Mouse (Mus musculus) liver, embryonic 11.5 days (tissue): ENCODE data around the gene Abcc10. TPM values are rescaled to one million over a fixed set of nuclear protein-coding genes. Genes with fewer than 3 reads are reported as not detected.

Experiments used
- ATAC-seq: fragments of 200-750 bp; cut with Nextera tagmentation; replicated peaks from 2 replicates; pipeline ENCODE4 v1.8.0; 2017; ENCODE audit warnings: moderate number of reproducible peaks, mild to moderate bottlenecking, moderate TSS enrichment, moderate library complexity; ENCODE audit not compliant: low FRiP score
- DNase-seq: peaks from one replicate; pipeline ENCODE4 v3.0.0-alpha.2; 2017; ENCODE audit warnings: low spot score
- H3K27ac ChIP-seq: fragments of 300-500 bp; sonication (generic); 2 replicates; pipeline ENCODE4 v1.5.1; 2014; ENCODE audit warnings: mild to moderate bottlenecking, low read depth, low read length, control low read depth
- H3K27me3 ChIP-seq: fragments of 300-500 bp; sonication (generic); replicated peaks from 2 replicates; pipeline ENCODE4 v1.6.1; 2014; ENCODE audit warnings: low read length, mixed read lengths; ENCODE audit not compliant: control insufficient read depth, insufficient read depth
- H3K36me3 ChIP-seq: fragments of 300-500 bp; sonication (generic); 2 replicates; pipeline ENCODE4 v1.6.1; 2014; ENCODE audit warnings: mild to moderate bottlenecking, low read length, moderate library complexity, mixed read lengths; ENCODE audit not compliant: control insufficient read depth, insufficient read depth
- H3K4me1 ChIP-seq: fragments of 300-500 bp; sonication (generic); replicated peaks from 2 replicates; pipeline ENCODE4 v1.6.1; 2014; ENCODE audit warnings: low read length, mixed read lengths; ENCODE audit not compliant: control insufficient read depth, insufficient read depth
- H3K4me2 ChIP-seq: fragments of 300-500 bp; sonication (generic); 2 replicates; pipeline ENCODE4 v1.6.1; 2014; ENCODE audit warnings: mild to moderate bottlenecking, control low read depth, moderate library complexity
- H3K4me3 ChIP-seq: fragments of 300-500 bp; sonication (generic); 2 replicates; pipeline ENCODE4 v1.5.1; 2014; ENCODE audit warnings: low read depth, low read length, control low read depth
- H3K9ac ChIP-seq: fragments of 300-500 bp; sonication (generic); 2 replicates; pipeline ENCODE4 v1.6.1; 2014; ENCODE audit warnings: low read depth, low read length, control low read depth
- H3K9me3 ChIP-seq: fragments of 300-500 bp; sonication (generic); 2 replicates; pipeline ENCODE4 v1.6.1; 2016; ENCODE audit warnings: low read length, inconsistent platforms, mixed read lengths; ENCODE audit not compliant: control insufficient read depth
- WGBS: fragments of 180-500 bp; shearing (Covaris S2); extraction: QIAGEN DNeasy Blood & Tissue Kit; methylation state at CpG from one replicate; pipeline ENCODE4 v1.1.7; 2014; 5-methylcytosine and 5-hydroxymethylcytosine counted together
- polyA plus RNA-seq: library from polyadenylated mRNA; unstranded; fragments of >200 nt; fragmentation: Nextera tagmentation; extraction: Ambion mirVana; gene quantifications from 2 replicates; pipeline ENCODE4 v1.2.1, GENCODE M21; 2014

Abcc10 gene
- polyA plus RNA-seq, 1 experiment from 2014 or later: 4.4 TPM

- Histone ChIP-seq H3K4me3 (no peak overlapping the region), H3K27me3 (no peaks in the 10 kb centered on the region), H3K27ac (no peak overlapping the region), H3K4me1 (no peaks in the 10 kb centered on the region), H3K9ac (no peak overlapping the region), H3K36me3 (no peaks in the 10 kb centered on the region), H3K9me3 (no peaks in the 10 kb centered on the region), H3K4me2 (no peak overlapping the region)
- ATAC-seq (no peak), DNase-seq (no peak)
- 73% methylated on average over 6 of the region's 6 CpGs for WGBS
These were observed 7.7 kb downstream of the Abcc10 start for GRCm38 (mm10) chr17:46320492-46320891.

- H3K9ac ChIP-seq: no peak overlapping the region
- H3K27ac ChIP-seq: no peak overlapping the region
- no peak overlapping the region for H3K4me3 ChIP-seq
- WGBS: 79% methylated on average over 10 of the region's 10 CpGs
- DNase-seq: no peak
- no peaks in the 10 kb centered on the region for H3K27me3 ChIP-seq
- H3K9me3 ChIP-seq: no peaks in the 10 kb centered on the region
- no peaks in the 10 kb centered on the region for H3K36me3 ChIP-seq
- ATAC-seq: no peak
- no peaks in the 10 kb centered on the region for H3K4me1 ChIP-seq
- H3K4me2 ChIP-seq: no peak overlapping the region
These were observed 12.3 kb downstream of the Abcc10 start for GRCm38 (mm10) chr17:46315813-46316212.

DNA sequence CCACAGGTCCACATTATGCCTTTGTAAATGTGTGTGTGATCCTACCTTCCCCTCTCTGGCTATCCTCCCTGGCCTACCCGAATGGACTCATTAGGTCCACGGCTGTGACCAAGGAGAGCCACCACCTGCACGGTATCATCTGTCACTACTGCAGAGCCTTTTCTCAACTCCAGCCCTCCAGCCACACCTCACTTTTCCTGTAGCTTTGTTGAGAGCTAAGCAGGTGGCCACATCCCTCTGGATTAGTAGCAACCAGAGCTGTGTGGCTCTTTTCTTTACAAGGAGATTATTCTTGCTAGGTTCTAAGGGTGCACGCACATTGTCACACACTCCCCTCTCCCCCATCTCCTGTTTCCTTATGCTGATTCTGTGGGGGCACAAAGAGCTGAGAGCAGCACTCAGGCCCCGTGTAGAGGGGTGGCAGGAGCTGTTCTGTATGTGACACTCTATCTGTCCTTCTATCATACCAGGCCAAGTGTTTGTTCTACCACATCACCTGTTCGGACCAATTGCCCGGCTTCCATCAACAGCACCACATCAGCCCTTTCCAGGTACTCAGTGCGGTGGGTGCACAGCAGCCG, 14.9 kb downstream of the Abcc10 start:
- WGBS: 83% methylated on average over 9 of the region's 9 CpGs
- no peak for ATAC-seq
- Histone ChIP-seq H3K9me3 (no peaks in the 10 kb centered on the region), H3K36me3 (no peaks in the 10 kb centered on the region), H3K4me2 (no peak overlapping the region), H3K4me1 (no peaks in the 10 kb centered on the region), H3K27ac (no peak overlapping the region), H3K27me3 (no peaks in the 10 kb centered on the region), H3K4me3 (no peak overlapping the region), H3K9ac (no peak overlapping the region)
- DNase-seq: no peak

DNA sequence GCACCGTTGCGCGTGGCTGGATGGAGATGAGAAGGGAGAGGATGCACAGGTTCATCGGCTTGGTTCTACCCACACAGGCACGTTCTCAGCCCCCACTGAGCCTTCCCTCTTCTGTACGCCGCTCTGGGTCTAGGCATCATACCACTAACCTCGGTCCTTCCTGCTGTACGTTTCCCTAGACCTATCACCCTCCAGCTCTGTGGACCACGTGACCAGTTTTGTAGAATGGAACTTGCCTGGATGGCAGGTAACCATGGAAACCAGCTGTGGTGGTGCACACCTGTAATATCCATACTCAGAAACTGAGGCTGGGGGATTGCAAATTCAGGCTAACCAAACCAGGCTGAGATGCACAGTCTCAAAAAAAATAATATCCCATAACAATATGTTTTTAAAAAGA, 17.6 kb downstream of the Abcc10 start:
- H3K27ac ChIP-seq: no peak overlapping the region
- no peak overlapping the region for H3K4me2 ChIP-seq
- H3K9ac ChIP-seq: no peak overlapping the region
- WGBS: 77% methylated on average over 10 of the region's 10 CpGs
- ATAC-seq (no peak), DNase-seq (no peak)
- no peaks in the 10 kb centered on the region for H3K4me1 ChIP-seq
- no peaks in the 10 kb centered on the region for H3K9me3 ChIP-seq
- no peaks in the 10 kb centered on the region for H3K36me3 ChIP-seq
- no peaks in the 10 kb centered on the region for H3K27me3 ChIP-seq
- H3K4me3 ChIP-seq: no peak overlapping the region

GRCm38 (mm10) chr17:46309835-46310234, 18.3 kb downstream of the Abcc10 start:
- Histone ChIP-seq H3K4me3 (no peak overlapping the region), H3K9ac (no peak overlapping the region), H3K9me3 (no peaks in the 10 kb centered on the region), H3K36me3 (no peaks in the 10 kb centered on the region), H3K27me3 (no peaks in the 10 kb centered on the region), H3K27ac (no peak overlapping the region), H3K4me2 (no peak overlapping the region), H3K4me1 (no peaks in the 10 kb centered on the region)
- 79% methylated on average over 12 of the region's 12 CpGs for WGBS
- no peak for DNase-seq
- no peak for ATAC-seq

- WGBS: 87% methylated on average over 15 of the region's 15 CpGs
- Histone ChIP-seq H3K4me1 (no peaks in the 10 kb centered on the region), H3K36me3 (no peaks in the 10 kb centered on the region), H3K4me3 (no peak overlapping the region), H3K27ac (no peak overlapping the region), H3K9ac (no peak overlapping the region), H3K4me2 (no peak overlapping the region), H3K9me3 (no peaks in the 10 kb centered on the region), H3K27me3 (no peaks in the 10 kb centered on the region)
- ATAC-seq (no peak), DNase-seq (no peak)
These were observed 21.2 kb downstream of the Abcc10 start for GRCm38 (mm10) chr17:46306956-46307355.

DNA sequence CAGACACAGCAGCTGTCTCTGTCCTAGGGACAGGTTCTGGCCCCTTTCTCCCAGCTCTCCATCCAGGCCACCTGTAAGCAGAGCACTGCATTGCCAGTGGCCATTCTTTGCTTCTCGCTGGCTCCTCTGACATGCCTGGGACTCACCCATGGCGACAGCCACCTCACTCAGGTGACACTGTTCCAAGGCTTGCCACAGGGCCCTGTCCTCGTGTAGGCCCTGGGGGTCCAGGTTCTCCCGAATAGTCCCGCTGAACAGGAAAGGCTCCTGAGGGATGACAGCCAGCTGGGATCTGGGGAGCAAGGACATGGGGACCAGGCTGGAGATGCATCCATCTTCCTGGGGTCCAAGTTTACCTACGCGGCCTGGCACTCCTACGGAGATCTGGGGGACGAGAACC, 24.0 kb downstream of the Abcc10 start:
- ATAC-seq (no peak), DNase-seq (no peak)
- Histone ChIP-seq H3K4me1 (no peaks in the 10 kb centered on the region), H3K4me2 (no peak overlapping the region), H3K36me3 (no peaks in the 10 kb centered on the region), H3K4me3 (no peak overlapping the region), H3K9ac (no peak overlapping the region), H3K27ac (no peak overlapping the region), H3K9me3 (no peaks in the 10 kb centered on the region), H3K27me3 (peaks cover 3% of the 10 kb centered on the region)
- 89% methylated on average over 9 of the region's 9 CpGs for WGBS

- H3K9me3 ChIP-seq: no peaks in the 10 kb centered on the region
- no peak for ATAC-seq
- no peak for DNase-seq
- H3K4me3 ChIP-seq: no peak overlapping the region
- no peak overlapping the region for H3K9ac ChIP-seq
- H3K4me2 ChIP-seq: no peak overlapping the region
- peaks cover 9% of the 10 kb centered on the region for H3K4me1 ChIP-seq
- H3K27ac ChIP-seq: no peak overlapping the region
- 75% methylated on average over 12 of the region's 12 CpGs for WGBS
- H3K36me3 ChIP-seq: no peaks in the 10 kb centered on the region
- peaks cover 25% of the 10 kb centered on the region for H3K27me3 ChIP-seq
These were observed 26.3 kb downstream of the Abcc10 start for GRCm38 (mm10) chr17:46301892-46302291.

DNA sequence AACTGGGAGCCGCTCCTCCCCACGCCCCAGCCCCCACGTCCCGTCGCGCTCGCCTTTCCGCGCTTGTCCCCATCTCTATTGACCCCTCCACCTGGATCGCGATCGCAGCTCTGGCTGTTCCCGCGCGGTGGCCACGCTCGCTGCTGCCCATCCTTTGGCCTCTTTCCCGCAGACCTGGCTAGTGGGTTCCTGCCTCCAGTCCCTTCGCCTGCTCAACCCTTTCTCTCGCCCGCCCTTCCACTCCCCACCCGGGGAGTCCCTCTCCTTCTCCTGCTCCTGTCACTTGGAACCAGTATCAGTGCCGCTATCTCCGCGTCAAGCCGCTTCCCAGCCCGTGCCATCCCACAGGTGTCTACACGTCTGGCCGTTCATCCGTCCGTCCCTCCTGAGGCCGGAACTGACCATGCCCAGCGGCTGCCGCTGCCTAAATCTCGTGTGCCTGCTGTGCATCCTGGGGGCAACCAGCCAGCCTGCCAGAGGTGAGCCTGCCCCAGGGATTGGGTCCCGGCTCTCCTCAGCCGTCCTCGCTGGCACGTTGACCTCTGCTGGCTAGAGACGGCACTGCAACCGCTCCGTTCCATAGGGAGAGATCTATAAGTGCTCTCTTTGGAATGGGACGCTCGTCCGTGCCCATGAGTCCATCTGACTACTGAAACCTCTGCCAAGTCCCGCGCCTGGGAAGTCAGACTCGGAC, 29.8 kb downstream of the Abcc10 start:
- Histone ChIP-seq H3K27me3 (peaks cover 52% of the 10 kb centered on the region), H3K9ac (0 out of 2 replicates have a peak overlapping the region, but pooled peaks have one; percentile 25), H3K9me3 (no peaks in the 10 kb centered on the region), H3K27ac (no peak overlapping the region), H3K4me1 (peaks cover 9% of the 10 kb centered on the region), H3K4me2 (peak overlapping the region; percentile 91), H3K4me3 (peak overlapping the region; percentile 59), H3K36me3 (no peaks in the 10 kb centered on the region)
- DNase-seq (peak; percentile 80), ATAC-seq (peak; percentile 53; the same call in 1 of the 2 replicates)
- WGBS: under 1% methylated on average over 47 of the region's 48 CpGs
